Mouse (Mus musculus) kidney, postnatal 14 days (tissue): ENCODE measurements at regions not wholly inside any gene's neighbourhood (a gene's known extent, or its start where the extent isn't known, plus 50 kb on each side); places are given as distances from the start of the nearest gene placed in this dataset.
A peak's percentile ranks its signal among the peaks of the same experiment; 100 is the strongest.
"Not testable (repeated sequence)": the region's sequence is repeated elsewhere in the genome, so short reads cannot be mapped to it uniquely, and the experiment has no call there.

Source experiments
- DNase-seq: peaks from one replicate; pipeline ENCODE4 v3.0.0; 2022; ENCODE audit warnings: mixed read lengths

DNA sequence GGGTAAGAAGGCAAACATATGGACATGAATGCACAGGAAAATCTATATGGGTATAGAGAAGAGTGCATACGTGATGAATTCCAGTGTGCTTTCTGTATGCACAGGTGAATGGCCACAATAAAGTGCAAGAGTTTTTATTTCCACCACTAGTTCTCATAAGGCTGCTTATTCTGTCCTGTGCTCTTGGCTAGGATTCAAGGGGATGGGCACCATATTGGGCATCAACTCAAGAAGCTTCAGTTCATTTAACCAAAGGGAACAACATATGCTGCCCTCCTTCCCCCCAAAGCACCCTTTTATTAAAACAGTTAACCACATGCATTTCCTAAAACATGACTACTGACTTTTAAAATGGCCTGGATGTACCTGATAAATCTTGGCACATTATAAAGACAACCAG, 356.2 kb downstream of the Fut8 start:
- no peak for DNase-seq

DNA sequence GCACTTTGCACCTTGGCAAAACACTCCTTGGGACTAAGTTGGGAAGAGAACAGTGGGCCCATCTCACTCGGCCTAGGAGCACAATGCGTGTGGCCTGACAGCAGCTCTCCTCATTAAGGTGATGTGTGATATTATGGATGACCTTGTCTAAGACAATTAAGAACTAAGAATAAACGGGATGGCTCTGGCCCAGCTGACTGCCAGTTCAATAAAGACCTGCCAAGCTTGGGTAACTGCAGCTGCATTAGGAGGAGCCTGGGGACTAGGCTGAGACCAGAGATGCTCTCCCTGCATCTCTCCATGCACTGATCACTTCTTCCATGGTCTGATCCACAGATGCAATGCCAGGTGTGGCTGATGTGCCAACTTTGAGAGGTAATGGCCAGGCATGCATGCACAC, 356.7 kb downstream of the Fut8 start:
- DNase-seq: no peak

DNA sequence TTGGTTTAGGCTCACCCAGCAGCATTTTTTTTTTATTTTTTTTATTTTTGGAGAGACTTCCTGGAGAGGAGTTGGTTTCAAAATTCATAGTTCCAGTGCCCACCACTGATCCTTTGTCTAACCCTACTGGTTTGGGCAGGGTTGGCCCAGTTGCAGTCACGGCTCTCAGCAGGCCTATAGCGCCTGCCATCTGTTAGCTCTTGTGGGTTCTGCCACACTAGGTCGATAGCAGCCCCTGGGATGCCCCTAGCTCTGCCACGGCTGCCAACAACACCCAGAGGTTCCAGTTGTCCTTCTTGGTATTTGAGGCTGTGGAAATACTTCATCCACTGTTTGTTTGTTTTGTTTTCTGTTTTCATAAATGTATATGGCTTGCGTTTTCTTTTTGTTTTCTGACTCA, 357.9 kb downstream of the Fut8 start:
- DNase-seq: no peak

DNA sequence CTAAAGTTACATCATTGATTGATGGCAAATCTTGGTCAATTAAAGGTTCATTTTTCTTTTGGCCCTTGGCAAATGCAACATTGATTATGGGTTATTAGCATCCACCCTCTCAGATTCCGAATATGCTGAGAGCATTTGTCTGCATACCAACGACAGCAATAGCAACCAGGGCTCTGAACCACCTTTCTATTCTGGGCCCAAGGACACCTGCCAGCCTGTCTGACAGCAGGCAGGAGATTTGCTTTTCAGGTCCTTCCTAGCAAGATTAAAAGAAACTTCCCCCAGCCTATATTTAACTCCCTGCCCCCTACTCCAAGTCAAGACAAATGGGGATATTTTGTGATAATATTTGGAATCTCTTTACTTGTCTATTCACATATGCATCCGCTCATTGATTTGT, 358.8 kb downstream of the Fut8 start:
- DNase-seq: no peak

DNA sequence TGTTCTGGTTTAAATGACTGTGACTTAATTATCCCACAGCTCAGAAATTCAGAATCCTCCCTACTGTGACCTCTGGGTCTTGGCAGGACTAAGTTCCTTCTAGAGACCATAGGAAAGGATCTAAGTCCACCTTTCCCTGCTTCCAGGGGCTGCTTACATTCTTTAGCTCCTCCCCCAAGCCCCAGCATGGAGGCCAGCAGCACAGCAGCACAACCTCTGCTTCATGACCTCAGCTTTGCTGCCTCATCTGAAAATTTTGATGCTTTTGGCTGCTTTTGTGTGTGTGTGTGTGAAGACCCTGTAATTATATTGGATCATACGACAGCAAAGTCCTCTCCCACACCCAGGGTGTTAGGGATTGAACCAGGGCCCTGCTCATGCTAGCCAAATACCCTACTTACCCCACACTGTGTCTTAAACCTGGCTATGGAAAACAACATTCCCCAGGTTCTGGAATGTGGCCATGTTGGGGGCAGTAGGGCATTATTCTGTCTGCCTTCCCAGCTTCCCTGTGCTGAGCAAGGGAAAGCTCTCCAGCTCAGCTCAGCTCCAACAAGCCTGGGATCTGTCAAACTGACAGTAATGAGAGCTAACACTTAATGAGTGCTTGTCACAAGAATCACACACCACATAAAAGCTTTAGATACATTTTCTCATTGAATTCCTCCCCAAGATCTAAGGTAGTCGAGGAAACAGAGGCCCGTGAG, 359.9 kb downstream of the Fut8 start:
- DNase-seq: peak; percentile 68

DNA sequence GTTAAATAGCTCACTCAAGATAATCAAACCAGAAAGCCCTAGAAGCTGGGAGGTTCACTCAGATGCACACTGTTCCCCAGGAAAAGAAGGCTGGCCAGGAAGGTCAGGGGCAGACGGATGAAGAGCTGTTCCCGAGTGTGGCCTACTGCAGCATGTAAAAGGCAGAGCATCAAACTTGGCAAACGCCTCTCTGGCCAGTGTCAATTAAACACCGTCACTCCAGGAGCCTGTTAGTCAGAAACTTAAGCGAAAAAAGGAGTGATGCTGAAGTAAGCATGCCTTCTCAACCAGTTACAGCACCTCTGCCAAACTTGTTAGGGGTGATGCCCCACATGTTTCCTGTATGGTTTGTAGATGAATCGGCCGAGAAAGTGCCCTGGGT, 360.4 kb downstream of the Fut8 start:
- DNase-seq: peak; percentile 26

DNA sequence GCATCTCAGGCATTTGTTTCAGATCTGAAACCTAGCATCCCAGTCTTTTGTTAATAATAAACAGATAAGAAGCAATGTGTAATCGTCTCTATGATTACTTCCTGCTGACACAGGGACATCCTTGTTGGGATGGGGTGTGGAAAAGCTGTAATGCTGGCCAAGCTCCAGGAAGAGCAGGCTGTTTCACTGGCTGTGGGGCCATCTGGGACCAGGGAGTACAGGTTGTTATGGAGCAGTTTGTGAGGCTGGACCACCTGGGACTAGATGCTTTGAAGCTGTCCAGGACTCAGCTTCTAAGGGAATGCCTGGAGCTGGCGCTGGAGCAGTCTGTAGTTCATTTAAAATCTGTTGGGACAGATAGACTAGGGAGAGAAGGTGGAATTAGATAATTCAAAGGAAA, 361.5 kb downstream of the Fut8 start:
- peak; percentile 58 for DNase-seq

DNA sequence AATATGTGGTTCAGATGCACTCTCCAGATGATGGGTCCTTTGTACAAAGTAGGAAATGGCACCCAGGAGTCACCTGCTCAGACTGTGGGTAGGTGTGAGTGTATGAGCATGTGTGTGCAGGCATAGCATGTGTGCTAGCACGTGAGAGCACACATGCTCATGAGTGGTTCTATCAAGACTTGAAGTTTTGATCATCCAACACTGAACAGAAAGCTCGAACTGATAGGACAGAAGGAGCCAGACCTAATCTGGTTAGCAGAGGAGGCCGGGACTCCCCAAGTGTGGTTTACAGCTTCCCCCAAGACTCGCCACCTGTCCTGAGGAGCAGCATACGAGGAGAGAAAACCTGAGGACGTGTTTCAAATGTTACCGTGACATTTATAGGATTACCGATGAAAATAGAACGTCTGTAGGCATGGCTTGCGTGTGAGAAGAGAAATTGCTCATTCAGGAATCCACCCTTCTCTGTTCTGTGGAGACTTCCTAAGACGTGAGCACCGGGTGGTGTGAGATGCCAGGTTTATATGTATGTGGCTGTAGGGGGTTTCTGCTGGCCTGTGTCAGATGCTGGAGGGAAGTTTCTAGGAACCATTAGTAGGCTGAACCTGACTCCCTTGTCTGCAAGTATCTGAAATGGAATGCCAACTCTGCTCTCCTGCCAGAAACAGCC, 366.0 kb downstream of the Fut8 start:
- DNase-seq: no peak

DNA sequence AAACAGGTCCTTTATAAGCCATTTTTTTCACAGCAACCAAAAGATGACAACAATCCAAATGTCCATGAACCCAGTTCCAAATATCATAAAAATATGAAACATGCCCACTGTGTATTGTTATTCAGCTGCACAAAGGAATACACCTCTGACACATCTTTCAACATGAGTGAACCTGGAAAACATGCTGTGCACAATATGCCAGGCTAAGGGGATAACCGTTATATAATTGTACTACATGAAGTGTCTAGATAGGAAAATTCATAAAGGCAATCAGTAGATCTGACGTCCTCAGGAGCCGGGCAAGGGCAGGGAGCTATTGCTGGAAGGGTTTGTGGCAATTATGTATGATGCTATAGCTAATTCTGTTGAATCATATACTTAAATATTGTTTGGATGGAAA, 379.6 kb downstream of the Fut8 start:
- DNase-seq: no peak

DNA sequence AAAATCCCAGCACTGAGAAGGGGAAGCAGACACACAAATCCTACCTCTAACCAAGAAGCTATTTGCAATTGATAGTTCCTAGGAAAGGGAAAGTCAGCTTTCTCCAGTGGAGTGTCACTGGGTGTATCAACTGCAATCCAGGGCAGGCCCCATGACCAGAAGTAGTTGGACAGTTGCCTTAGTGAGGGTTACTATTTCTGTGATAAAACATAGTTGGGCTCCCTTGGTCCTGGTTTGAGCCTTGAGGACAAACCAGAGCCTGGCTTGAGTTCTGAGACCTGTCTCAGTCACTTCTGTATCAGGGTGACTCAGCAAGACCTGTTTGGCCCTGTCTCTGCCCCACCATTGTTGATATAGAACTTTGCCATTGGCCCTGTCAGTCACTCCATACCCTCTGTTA, 384.3 kb downstream of the Fut8 start:
- no peak for DNase-seq

DNA sequence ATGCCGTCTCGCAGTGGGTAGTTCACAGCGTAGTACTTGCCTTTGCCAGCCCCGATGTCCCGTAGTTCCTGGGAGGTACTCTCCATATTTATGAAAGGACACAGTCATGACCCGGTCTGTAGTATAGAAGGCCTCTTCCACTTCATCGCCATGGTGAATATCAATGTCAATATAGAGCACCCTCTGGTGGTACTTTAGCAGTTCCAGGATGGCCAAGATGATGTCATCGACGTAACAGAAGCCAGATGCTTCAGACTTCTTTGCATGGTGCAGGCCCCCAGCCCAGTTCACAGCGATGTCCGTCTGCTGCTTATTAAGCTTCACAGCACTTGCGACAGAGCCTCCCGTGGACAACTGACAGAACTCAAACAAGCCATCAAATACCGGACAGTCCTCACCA, 386.4 kb downstream of the Fut8 start:
- DNase-seq: not testable (repeated sequence)

DNA sequence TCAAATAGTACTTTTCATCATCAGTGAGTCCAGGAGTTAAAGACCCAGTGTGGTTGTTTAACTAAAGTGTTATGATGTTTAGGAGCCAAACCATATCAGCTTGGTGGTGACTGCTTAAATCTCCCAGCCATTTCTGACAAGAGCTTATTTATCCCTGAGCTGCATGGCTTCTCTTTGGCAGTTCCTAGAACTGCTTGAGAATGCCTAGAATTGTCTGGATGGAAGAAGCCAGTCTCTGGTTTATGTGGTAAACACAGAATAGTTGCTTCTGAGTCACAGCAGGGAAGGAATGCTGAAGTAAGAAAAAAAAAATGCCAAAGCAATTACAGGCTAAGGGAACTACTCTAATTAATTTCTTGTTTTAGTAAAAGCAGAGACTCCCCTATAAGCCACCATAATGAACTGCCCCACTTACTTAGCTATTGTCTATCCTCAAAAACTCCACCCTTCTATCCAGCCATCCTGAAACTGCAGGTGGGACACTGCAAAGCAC, 390.5 kb downstream of the Fut8 start:
- no peak for DNase-seq

DNA sequence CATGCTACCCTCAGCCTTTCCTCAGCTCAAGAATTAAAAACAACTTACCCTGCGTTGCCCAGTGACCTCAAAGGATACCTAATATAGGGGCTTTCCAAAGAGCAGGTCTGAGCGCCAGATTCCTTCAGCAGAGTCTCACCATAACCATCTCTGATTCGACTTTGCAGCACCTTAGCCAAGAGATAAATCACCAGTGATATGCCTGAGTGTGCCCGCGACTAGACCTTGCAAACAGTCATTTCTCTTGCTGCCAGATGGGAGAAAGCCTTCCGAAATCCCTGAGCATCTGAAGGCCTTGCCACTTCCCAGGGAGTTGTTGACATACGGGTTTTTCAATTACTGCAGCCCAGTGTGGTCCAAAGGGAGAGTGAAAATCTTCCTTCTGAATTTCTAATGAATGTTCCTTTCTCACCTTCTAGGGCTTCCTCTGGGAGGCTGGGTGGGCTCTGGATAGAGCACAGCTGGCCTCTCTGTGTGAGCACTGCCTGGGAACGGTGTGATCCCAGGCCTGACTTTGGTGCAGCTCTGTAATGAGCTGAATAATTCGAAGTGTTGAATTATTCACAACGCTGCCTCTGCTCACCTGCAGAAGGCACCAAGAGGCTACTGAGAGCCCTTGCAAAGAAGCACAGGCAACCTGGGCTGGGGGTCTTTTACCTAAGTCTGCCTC, 396.2 kb downstream of the Fut8 start:
- DNase-seq: no peak

DNA sequence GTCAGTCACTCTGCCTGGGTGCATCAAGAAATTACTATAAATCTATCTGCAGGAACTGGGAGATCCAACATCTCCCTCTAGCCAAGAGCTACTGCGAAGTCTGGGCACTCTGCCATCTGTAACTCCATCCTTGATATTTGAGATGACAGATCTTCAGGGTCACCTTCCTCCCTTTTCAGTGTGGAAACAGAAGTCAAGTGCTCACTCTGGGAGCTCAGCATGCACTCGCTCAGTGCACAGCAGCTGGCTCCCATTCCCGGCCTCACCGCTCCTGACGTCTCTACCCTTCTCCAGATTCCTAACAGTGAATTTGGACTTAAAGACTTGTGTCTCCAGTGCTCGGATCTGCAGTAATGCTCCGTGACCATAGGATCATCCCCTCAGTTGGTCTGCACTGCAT, 400.3 kb downstream of the Fut8 start:
- peak; percentile 56 for DNase-seq

DNA sequence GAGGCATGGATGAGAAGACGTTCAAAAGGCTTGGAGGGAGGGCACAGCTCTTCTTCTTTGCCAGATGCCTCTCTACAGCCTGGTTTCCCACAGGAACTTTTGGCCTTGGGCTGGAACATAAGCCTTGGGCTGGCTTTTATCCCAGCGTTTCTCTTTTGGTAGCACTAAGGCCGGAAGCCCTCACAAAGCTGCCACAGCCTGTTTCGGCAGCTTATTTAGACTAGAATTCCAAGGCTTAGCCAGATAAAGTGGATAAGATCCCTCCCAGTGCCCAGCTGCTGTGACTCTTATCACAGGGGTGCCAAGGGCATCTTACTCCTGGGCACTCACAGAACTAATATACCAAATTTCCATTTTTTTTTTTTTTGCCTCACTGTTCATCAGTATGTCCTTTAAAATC, 404.4 kb downstream of the Fut8 start:
- DNase-seq: no peak

DNA sequence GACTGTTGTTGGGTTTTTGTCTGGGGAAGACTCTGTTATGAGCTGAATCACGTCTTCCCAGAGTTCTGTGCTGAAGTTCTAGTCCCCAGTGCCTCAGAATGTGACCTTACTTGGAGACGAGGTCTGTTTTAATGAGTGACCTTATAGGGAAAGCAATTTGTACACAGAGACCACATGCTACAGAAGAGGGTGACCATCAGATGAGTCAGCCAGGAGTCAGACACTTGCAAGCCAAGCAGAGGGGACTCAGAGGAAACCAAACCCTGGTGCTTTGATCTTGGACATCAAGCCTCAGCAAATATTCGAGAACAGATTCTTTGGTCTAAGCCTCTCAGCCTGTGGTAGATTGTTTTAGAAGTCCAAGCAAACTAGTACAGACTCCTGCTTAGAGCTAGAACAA, 409.9 kb downstream of the Fut8 start:
- no peak for DNase-seq

DNA sequence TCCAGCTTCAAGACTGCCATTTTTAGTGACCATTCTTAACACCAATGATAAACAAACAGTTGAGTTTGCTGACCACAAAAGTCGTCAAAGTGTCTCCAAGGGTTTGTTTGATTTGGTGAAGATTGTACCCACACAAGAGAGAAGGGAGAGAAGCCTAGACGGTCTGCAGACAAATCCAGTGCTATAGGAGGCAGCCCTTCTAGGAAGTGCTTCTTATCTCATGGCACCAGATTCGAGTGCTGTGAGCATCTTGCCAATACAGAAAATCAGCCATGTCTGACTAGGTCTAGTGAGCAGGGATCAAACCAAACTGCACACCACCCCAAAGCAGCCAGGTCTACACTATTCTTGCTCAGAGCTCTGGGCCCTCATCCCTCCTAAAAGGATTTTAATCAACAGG, 416.4 kb downstream of the Fut8 start:
- DNase-seq: no peak

DNA sequence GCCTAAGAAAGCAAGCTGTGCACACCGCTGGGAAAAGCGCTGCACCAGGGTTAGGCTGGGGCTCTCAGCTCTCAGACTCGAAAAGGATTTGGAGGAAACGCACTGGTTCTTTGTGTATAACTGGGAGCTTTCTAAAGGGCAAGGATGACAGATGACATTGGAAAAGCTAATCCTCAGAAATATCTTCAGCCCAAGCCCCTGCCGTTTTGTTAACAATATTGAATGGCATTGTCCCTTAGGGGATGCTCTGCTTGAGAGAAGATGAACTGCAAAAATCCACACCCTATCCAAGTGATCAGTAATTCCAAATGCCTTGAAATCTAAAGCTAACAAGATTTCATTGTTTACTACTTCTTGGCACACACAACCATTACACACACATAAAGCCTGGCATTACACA, 419.1 kb downstream of the Fut8 start:
- DNase-seq: no peak

DNA sequence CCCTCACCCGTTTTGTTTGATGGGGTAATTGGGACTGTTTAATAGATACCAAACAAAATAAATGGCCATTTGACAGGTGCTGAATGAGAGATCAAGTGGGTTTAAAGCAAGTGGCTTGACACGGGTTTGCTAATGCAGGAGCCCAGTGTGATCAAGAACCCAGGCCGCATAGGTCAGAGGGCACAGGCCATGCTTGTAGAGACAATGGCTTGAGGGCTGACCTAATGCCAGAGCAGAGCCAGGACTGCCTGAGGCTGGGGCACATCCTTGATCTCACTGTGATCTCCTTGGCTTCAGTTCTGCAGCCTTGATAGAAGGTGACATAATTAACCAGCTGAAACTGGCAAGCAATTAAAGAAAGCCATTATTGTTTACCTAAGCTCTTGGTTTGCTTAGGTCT, 420.0 kb downstream of the Fut8 start:
- no peak for DNase-seq

DNA sequence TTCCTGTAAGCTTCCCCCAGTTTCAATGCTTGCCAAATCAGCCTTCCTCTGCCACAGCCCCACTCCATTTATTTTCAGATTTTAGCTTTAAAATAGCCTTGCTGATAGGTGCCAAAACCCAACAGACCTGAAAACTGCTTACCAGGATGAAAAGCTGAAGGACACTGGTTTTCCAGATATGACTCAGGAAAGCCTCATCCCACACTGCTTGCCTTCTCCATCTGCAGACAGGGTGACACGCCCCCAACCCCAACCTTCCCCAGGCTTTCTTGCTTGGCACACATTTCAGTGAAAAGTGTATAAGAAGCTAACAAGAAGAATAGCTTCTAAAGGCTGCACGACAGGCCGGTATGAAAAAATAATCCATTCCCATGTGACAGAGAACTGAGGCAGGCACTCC, 425.3 kb downstream of the Fut8 start:
- no peak for DNase-seq

DNA sequence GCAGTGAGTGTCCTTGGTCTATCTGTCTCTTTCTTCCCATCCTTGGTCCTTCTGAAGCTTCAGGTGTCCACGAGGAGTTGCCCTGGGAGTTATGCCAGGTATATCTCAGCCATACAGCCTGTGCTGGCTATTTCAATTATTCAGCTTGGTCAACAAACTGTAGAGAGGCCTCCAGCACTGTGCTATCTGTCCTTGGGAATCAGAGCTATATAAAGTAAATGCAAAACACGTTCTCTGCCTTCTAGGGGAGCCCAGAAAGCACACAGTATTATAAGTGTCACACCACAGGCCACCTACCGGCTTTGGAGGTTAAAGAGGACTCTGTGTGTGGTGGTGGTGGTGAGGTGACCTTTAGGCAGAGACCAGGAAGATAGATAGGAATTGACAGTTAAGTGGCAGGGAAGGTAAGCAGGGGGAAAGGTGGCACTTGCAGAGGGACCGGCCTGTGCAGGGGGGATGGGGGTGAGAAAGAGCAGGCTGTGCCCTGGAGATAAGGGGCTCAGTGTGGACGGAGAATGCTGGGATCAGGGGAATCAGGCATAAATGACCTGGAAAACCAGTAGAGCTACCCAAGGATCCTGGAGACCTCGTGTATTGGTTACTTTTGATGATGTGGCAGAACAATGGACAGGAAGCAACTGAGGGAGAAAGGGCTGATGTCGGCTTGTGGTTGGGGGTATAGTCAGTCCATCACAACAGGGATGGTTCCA, 425.9 kb downstream of the Fut8 start:
- no peak for DNase-seq

DNA sequence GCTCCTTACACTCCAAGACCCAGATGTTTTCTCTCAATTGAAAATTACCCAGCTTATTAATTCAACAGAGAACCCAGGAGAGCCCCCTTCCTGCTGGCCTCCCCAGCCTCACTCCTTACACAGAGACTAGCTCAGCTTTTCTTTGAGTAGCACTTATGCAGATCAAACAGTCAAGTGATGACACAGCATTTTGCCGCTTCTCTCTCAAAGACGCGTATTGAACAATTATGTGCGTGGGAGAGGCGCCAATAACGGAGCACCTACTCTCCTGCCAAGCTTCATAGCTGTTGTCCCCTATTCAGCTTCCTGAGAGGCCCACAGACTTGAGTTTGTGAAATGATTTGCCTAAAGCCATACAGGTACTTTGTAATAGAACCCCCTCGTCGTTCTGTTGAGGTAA, 428.5 kb downstream of the Fut8 start:
- DNase-seq: no peak

DNA sequence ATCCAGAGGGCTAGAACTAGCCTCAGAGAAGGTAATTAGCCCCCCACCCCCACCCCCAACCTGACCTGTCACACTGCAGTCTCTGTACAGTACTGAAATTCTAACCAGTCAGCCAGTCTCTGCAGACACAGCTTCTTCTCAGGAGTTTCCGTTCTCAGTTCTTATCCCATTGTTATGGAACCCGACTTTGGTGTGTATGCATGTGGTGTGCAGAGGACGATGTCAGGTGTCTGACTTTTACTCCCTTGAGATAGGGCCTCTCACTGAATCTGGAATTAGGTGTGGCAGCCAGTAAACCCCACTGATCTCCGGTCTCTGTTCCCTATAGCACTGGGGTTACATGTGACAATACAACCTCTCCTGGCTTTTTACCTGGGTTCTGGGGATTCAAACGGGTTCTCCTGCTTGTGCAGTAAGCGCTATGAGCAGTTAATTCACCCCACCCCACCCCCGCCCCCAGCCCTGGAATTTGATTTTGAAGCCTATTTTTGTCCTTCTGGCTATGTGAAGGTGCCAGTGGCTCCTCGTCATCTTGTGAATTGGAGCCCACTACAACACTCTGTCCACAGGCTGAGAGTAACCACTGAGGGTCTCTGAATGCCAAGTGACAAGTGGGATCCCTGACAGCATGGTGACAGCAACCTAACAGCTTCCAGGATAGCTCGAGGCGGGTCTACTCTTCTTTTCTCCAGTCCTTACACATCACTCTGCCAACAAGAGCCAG, 429.4 kb downstream of the Fut8 start:
- DNase-seq: no peak
